Mouse (Mus musculus): ENCODE results near the gene Map3k13.
A peak's percentile ranks its signal among the peaks of the same experiment; 100 is the strongest.

Gene Map3k13

GRCm38 (mm10) chr16:21852374-21852773 lies 58.2 kb downstream of the Map3k13 start:
- no peak for DNase-seq (ENCODE audit: low spot score)

DNA sequence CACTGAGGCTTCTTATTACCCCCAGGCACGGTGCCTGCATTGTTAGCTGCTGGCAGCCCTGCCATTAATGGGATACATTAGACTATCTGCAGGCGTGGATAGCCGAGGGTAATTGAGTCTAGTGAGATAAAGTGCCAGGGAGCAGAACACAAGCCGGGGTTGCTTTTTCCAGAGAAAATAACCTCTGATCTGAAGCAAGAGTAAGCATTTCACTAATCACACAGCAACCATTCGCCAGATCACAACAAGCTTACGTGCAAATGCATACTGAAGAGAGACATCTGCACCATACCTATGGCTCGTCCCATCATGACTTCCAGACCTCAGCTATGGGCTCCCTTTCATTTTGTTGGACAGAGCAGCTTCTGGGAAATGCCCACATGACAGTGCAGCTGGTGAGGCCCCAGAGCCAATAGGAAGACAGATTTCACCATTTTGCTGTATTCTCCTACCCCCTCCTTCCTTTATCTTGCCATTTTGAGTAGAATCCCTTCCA lies 59.3 kb downstream of the Map3k13 start:
- peak; percentile 59 for DNase-seq (ENCODE audit: low spot score)

GRCm38 (mm10) chr16:21854589-21855284 lies 60.6 kb downstream of the Map3k13 start:
- no peak for DNase-seq (ENCODE audit: low spot score)

GRCm38 (mm10) chr16:21856134-21856533 lies 62.0 kb downstream of the Map3k13 start:
- DNase-seq (ENCODE audit: low spot score), result peak; percentile 37

- no peak for DNase-seq (ENCODE audit: low spot score)
These were observed 63.0 kb downstream of the Map3k13 start for GRCm38 (mm10) chr16:21857126-21857644.

DNA sequence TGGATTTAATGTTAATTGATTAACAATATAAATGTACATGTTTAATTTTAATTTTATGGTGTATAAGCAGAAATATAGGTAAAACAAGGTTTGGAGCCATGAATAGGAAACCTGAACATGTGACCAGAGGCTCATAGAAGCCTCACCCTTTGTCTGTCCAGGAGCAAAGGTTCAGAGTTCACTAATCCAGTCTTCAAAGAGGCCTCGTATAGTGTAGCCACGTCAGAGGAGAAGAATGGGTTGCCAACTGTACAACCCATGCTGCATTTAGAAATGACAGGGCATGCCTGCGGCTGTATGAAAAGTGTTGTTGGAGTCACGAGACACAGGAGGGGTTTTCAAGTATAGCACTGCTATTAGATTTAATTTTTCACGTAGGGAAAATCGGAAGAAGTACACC lies 64.0 kb downstream of the Map3k13 start:
- DNase-seq (ENCODE audit: low spot score), result no peak

- DNase-seq (ENCODE audit: low spot score), result no peak
These were observed 64.7 kb downstream of the Map3k13 start for GRCm38 (mm10) chr16:21858882-21859281.

DNA sequence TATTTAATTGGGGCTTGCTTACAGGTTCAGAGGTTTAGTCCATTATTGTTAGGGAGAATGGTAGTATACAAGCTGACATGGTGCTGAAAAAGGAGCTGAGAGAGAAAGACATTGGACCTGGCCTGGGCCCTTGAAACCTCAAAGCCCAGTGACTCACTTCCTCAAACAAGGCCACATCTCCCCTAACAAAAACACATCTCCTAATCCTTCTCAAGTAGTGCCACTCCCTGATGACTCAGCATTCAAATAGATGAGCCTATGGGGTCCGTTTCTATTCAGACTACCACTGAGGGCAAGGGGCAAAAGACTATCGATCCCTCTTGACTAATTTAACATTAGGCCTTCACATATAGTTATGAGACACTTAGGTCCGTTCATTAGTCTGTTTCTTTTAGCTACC lies 68.3 kb downstream of the Map3k13 start:
- no peak for DNase-seq (ENCODE audit: low spot score)

DNA sequence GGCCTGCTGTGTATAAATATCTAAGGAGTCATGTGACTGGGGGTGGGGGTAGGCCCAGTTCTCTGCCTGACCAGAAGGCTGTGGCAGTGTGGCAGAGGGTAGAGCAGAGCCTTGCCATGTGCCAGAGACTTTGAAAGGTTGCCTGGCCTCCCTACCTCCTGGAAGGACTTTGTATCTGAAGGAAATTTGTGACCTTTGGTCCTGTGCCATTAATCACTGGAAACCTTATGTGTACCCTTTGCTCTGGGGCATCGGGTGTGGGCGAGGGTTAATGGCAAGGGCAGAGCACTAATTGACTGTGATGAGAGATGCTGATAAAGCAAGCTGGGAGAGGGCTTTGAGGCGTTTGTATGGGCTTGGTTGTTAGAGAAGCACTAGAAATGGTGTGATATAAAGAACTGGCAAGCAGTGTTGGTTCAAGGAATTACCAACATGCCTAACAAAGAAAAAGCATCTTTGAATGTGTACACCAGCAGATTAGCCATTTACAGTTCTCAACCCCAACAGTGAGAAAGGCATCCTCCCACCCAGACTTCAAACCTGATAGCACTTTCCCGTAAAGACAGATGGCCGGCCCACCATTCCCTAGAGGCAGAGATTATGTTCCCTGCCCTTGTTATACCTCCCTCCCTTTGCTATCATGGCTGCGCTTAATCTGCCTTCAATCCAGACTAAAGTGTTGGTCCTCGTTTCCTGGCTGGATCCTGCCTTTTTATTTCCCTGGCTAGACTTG lies 71.3 kb downstream of the Map3k13 start:
- no peak for DNase-seq (ENCODE audit: low spot score)

- no peak for DNase-seq (ENCODE audit: low spot score)
These were observed 71.9 kb downstream of the Map3k13 start for GRCm38 (mm10) chr16:21865983-21866575.

- DNase-seq (ENCODE audit: low spot score), result no peak
These were observed 73.6 kb downstream of the Map3k13 start for GRCm38 (mm10) chr16:21867727-21868126.

DNA sequence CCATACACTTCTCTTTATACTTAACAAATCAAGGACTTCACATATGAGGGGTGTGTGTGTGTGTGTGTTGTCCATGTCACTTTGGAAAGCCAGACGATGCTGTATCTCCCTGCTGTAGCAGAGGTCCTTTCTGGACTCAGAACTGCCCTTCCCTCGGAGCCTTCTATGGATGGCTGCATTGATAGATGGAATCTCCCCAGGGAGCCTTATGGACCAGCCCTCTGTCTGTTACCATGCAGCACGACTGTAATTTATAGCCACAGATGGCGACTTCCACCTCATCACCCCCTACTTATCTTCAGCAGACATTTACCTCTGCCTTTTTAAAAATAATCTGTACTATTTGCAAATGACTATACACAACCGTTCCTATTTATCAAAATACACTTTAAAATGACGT lies 74.5 kb downstream of the Map3k13 start:
- DNase-seq (ENCODE audit: low spot score), result no peak

DNA sequence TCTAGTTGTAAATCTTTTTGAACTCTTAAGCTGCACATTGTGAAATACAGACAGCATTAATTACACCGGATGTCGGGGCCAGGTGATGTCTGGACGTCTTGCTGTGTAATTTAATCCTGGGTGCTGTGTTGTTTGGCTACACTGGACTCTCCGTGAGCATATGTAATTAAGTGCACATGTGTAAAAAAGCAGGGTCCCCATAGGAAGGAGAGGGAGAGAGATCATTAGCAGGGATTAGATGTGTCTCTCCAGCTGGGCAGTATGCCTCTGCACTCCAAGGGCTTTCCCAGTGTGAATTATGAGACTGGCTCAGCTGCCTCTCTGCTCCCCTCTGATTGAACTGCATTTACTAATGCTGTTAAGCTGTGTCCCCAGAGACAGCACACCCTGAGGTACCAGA lies 75.7 kb downstream of the Map3k13 start:
- no peak for DNase-seq (ENCODE audit: low spot score)

DNA sequence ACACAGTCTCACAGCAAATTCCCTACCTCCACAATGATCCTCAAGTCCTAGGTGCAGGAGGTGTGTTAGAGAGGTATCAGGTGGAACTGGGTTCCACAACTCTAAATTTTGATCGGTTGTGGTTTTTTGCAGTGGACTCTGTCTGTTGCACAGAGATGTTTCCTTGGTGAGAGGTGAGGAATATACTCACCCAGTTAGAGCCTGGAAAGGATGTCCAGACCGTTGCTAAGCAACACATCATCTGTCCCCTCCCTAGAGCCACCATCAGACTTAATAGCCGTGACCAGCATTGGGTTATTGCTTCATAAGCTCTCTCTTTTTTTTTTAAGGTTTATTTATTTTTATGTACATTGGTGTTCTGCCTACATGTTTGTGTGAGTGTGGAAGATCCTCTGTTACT lies 83.6 kb downstream of the Map3k13 start:
- DNase-seq (ENCODE audit: low spot score), result no peak

- DNase-seq (ENCODE audit: low spot score), result no peak
These were observed 84.7 kb downstream of the Map3k13 start for GRCm38 (mm10) chr16:21878834-21879233.

DNA sequence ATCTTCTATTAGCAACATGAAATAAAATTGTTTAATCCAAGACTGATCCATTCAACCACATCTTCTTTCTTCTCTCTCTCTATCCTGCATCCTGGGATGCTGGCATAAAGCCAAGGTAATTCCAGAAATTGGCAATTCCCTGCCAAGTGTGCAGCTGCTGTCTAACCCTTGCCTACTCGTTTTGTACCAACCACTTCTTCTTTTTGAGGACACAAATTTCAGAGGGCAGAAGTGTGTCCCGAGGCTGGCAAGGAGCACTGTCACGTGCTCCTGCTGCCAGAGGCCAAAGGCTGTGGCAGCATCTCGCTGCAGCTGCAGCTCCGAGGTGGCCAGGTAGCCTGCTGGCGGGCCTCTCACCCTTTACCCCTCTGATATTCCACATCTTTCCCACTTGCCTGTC lies 87.0 kb downstream of the Map3k13 start:
- DNase-seq (ENCODE audit: low spot score), result peak; percentile 28

DNA sequence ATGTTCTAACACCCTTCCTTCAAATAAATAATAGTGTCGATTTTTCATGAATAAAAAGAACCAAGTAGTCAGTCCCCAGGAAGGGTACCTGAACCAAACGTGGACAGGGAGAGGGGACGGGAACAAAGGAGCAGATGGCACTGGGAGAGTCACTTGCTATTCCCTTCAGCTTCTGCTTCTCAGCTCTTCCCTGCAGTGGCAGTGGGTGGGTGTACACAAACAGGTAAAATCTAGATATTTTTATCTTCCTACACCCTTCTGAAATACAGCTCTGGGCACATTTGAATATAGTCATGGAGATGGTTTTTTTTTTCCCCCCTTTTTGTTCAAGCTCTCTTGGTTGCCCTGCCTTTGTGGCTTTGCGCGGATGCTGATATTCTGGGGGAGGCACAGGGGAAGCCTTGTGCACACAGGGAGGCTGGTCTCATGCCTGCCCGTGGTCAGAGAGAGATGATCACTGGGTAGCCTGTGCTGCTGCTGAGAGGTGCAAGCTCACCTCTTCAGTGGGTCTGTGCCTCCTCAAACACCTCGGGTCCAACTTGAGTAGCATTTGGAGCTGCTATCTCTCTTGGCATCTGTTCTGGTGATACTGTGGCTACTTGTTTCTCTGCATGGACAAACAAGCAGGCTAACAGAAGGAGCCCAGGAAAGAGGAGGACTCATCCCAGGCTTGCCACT lies 87.6 kb downstream of the Map3k13 start:
- DNase-seq (ENCODE audit: low spot score), result no peak

- DNase-seq (ENCODE audit: low spot score), result no peak
These were observed 93.5 kb downstream of the Map3k13 start for GRCm38 (mm10) chr16:21887601-21888000.

GRCm38 (mm10) chr16:21893890-21894289 lies 99.7 kb downstream of the Map3k13 start:
- DNase-seq (ENCODE audit: low spot score), result no peak

DNA sequence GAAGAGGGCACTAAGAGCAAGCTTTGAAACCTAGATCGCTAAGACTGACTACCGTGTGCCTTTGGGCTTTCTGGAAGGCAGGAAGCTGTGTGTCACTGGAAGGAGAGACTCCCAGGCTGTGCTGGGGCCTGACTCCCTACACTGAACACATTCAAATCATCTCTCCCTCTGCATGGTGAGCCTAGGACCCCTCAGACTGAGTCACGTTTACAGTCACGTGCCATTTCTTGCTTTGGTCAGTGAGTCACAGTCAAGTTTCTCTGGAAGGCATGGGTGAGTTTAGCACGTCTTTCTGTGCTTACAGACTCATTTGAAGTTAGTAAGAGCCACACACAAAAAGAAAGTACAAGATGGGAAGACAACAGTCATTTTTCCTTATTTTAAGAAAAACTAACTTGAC lies 107.1 kb downstream of the Map3k13 start:
- no peak for DNase-seq (ENCODE audit: low spot score)

GRCm38 (mm10) chr16:21904636-21905035 lies 110.5 kb downstream of the Map3k13 start:
- DNase-seq (ENCODE audit: low spot score), result no peak

- no peak for DNase-seq (ENCODE audit: low spot score)
These were observed 111.8 kb downstream of the Map3k13 start for GRCm38 (mm10) chr16:21905996-21906395.
